Mouse (Mus musculus): ENCODE data around the gene Usp47.

DNA sequence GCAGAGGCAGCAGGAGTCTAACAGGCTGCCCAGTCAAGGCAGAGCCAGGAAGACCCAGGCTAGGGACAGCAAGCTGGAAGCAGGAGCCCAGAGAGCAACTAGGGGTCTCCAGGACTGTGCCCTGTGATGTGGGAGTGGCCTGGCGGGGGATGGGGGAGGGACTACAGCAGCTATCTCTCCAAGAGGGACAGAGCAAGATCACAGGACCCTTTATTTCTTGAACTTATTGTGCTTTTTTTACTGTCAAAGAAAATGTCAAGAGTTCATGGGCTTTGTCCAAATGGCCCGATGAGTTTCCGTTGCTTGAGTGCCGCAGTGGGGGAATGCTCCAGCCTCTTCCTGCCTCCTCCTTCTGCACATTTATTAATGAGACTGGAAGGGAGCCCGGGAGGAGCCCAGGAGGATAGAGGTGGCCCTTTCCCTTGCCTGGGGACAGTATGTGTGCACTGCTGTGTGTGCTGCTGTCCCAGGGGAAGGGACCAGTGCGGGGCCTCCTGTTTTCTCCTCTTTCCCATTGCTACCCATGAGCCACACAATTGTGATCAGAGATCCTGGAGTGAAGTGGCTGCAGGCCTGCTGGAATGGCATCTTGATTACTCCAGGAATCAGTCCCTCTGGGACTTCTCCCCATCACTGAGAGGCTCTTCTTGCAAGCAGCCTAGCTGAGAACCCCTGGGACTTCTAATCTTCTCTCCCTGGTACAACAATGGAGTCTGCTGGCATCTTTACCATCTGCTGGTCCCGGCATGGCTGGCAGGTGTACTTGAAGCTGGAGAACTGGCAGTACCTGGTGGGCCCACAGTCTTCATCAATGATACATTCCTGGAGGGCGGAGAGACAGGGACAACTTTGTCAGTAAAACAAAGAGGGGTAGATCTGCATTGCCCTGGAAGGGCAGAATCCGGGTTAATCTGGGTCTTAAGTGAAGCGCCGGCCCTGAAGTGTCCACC is 97.8 kb downstream of the Usp47 start:
- no peak for TF ChIP-seq CTCF (IDR thresholded peaks at IDR 0.05; ENCODE audit: insufficient read depth, low read length)
- no peak for TF ChIP-seq POLR2A (IDR thresholded peaks at IDR 0.05; ENCODE audit: borderline replicate concordance, extremely low read depth, low read depth, low read length)
